Mouse (Mus musculus) forebrain, embryonic 16.5 days (tissue): ENCODE measurements at regions not wholly inside any gene's neighbourhood (a gene's known extent, or its start where the extent isn't known, plus 50 kb on each side); places are given as distances from the start of the nearest gene placed in this dataset.

Experiments used
- ATAC-seq: fragments of 200-750 bp; cut with Nextera tagmentation; 2 replicates; pipeline ENCODE4 v1.8.0; 2017; ENCODE audit warnings: mild to moderate bottlenecking, moderate library complexity
- H3K27ac ChIP-seq: fragments of 300-500 bp; sonication (generic); 2 replicates; pipeline ENCODE4 v1.5.1; 2014; ENCODE audit warnings: low read length, control low read depth
- H3K27me3 ChIP-seq: fragments of 300-500 bp; sonication (generic); replicated peaks from 2 replicates; pipeline ENCODE4 v1.6.1; 2014; ENCODE audit warnings: low read length; ENCODE audit not compliant: control insufficient read depth, insufficient read depth
- H3K36me3 ChIP-seq: fragments of 300-500 bp; sonication (generic); 2 replicates; pipeline ENCODE4 v1.6.1; 2014; ENCODE audit not compliant: control insufficient read depth, insufficient read depth
- H3K4me1 ChIP-seq: fragments of 300-500 bp; sonication (generic); replicated peaks from 2 replicates; pipeline ENCODE4 v1.6.1; 2014; ENCODE audit warnings: low read length; ENCODE audit not compliant: control insufficient read depth, insufficient read depth
- H3K4me2 ChIP-seq: fragments of 300-500 bp; sonication (generic); 2 replicates; pipeline ENCODE4 v1.6.1; 2014; ENCODE audit warnings: mild to moderate bottlenecking, low read length, control low read depth
- H3K4me3 ChIP-seq: fragments of 300-500 bp; sonication (generic); replicated peaks from 2 replicates; pipeline ENCODE4 v1.5.1; 2014; ENCODE audit warnings: mild to moderate bottlenecking, low read length, control low read depth
- H3K9ac ChIP-seq: fragments of 300-500 bp; sonication (generic); replicated peaks from 2 replicates; pipeline ENCODE4 v1.6.1; 2014; ENCODE audit warnings: low read depth, low read length, control low read depth
- H3K9me3 ChIP-seq: fragments of 300-500 bp; sonication (generic); 2 replicates; pipeline ENCODE4 v1.6.1; 2016; ENCODE audit warnings: low read length; ENCODE audit not compliant: control insufficient read depth
- WGBS: fragments of 180-500 bp; shearing (Covaris S2); extraction: QIAGEN DNeasy Blood & Tissue Kit; methylation state at CpG from one replicate; pipeline ENCODE4 v1.1.7; 2014; 5-methylcytosine and 5-hydroxymethylcytosine counted together

GRCm38 (mm10) chr13:31393421-31394215, 162.3 kb upstream of the Foxq1 start:
- Histone ChIP-seq H3K4me1 (no peaks in the 10 kb centered on the region), H3K27ac (no peak overlapping the region), H3K4me3 (no peak overlapping the region), H3K36me3 (no peaks in the 10 kb centered on the region), H3K9ac (no peak overlapping the region), H3K27me3 (no peaks in the 10 kb centered on the region), H3K9me3 (no peaks in the 10 kb centered on the region), H3K4me2 (no peak overlapping the region)
- WGBS, result 69% methylated on average over 4 of the region's 4 CpGs
- ATAC-seq, result no peak

GRCm38 (mm10) chr13:31396216-31396910, 159.6 kb upstream of the Foxq1 start:
- H3K4me1 ChIP-seq, result no peaks in the 10 kb centered on the region
- no peak overlapping the region for H3K27ac ChIP-seq

GRCm38 (mm10) chr13:31397246-31397645, 158.7 kb upstream of the Foxq1 start:
- H3K9me3 ChIP-seq, result no peaks in the 10 kb centered on the region
- 80% methylated on average over 10 of the region's 10 CpGs for WGBS
- no peaks in the 10 kb centered on the region for H3K4me1 ChIP-seq
- no peak overlapping the region for H3K4me2 ChIP-seq
- H3K27ac ChIP-seq, result no peak overlapping the region
- no peak overlapping the region for H3K9ac ChIP-seq
- no peak for ATAC-seq
- H3K27me3 ChIP-seq, result no peaks in the 10 kb centered on the region
- no peak overlapping the region for H3K4me3 ChIP-seq
- H3K36me3 ChIP-seq, result no peaks in the 10 kb centered on the region

More at GRCm38 (mm10) chr13:31396216-31396910, 159.6 kb upstream of the Foxq1 start:
- Histone ChIP-seq H3K4me2 (no peak overlapping the region), H3K9ac (no peak overlapping the region), H3K4me3 (no peak overlapping the region), H3K9me3 (no peaks in the 10 kb centered on the region), H3K36me3 (no peaks in the 10 kb centered on the region), H3K27me3 (no peaks in the 10 kb centered on the region)
- WGBS, result 86% methylated on average over 5 of the region's 5 CpGs
- no peak for ATAC-seq

- H3K9ac ChIP-seq, result no peak overlapping the region
- WGBS, result 100% methylated on average over 2 of the region's 2 CpGs
Observed at GRCm38 (mm10) chr13:31400401-31400800, 155.5 kb upstream of the Foxq1 start.

GRCm38 (mm10) chr13:31405312-31405711, 150.6 kb upstream of the Foxq1 start:
- H3K4me1 ChIP-seq, result peaks cover 14% of the 10 kb centered on the region
- H3K4me3 ChIP-seq, result no peak overlapping the region
- H3K27ac ChIP-seq, result no peak overlapping the region
- no peak overlapping the region for H3K4me2 ChIP-seq
- 89% methylated on average over 2 of the region's 2 CpGs for WGBS
- H3K9me3 ChIP-seq, result no peaks in the 10 kb centered on the region
- H3K9ac ChIP-seq, result no peak overlapping the region
- ATAC-seq, result no peak
- H3K27me3 ChIP-seq, result no peaks in the 10 kb centered on the region
- H3K36me3 ChIP-seq, result no peaks in the 10 kb centered on the region

More at GRCm38 (mm10) chr13:31400401-31400800, 155.5 kb upstream of the Foxq1 start:
- H3K9me3 ChIP-seq, result no peaks in the 10 kb centered on the region
- H3K36me3 ChIP-seq, result no peaks in the 10 kb centered on the region
- H3K4me2 ChIP-seq, result no peak overlapping the region
- no peaks in the 10 kb centered on the region for H3K27me3 ChIP-seq
- no peak overlapping the region for H3K27ac ChIP-seq
- no peak overlapping the region for H3K4me3 ChIP-seq
- H3K4me1 ChIP-seq, result no peaks in the 10 kb centered on the region
- no peak for ATAC-seq

- Histone ChIP-seq H3K36me3 (no peaks in the 10 kb centered on the region), H3K4me3 (peak overlapping the region; percentile 16; the same call in 1 of the 2 replicates), H3K27me3 (no peaks in the 10 kb centered on the region), H3K9me3 (no peaks in the 10 kb centered on the region), H3K27ac (peak overlapping the region; percentile 62), H3K4me1 (peaks cover 14% of the 10 kb centered on the region), H3K9ac (no peak overlapping the region), H3K4me2 (peak overlapping the region; percentile 41)
- peak; percentile 97 for ATAC-seq
- WGBS, result 12% methylated on average over 10 of the region's 10 CpGs
Observed at GRCm38 (mm10) chr13:31408439-31409122, 147.4 kb upstream of the Foxq1 start.

GRCm38 (mm10) chr13:31409123-31409513, 146.8 kb upstream of the Foxq1 start:
- ATAC-seq, result peak; percentile 62
- H3K27ac ChIP-seq, result 0 out of 2 replicates have a peak overlapping the region, but pooled peaks have one; percentile 8
- 27% methylated on average over 2 of the region's 2 CpGs for WGBS

GRCm38 (mm10) chr13:31421556-31421955, 134.4 kb upstream of the Foxq1 start:
- H3K4me2 ChIP-seq, result no peak overlapping the region
- H3K4me3 ChIP-seq, result no peak overlapping the region
- no peak for ATAC-seq
- H3K27ac ChIP-seq, result no peak overlapping the region
- no peak overlapping the region for H3K9ac ChIP-seq
- H3K4me1 ChIP-seq, result no peaks in the 10 kb centered on the region
- no peaks in the 10 kb centered on the region for H3K27me3 ChIP-seq
- 92% methylated on average over 5 of the region's 5 CpGs for WGBS
- no peaks in the 10 kb centered on the region for H3K9me3 ChIP-seq
- no peaks in the 10 kb centered on the region for H3K36me3 ChIP-seq

More at GRCm38 (mm10) chr13:31409123-31409513, 146.8 kb upstream of the Foxq1 start:
- Histone ChIP-seq H3K4me1 (peaks cover 14% of the 10 kb centered on the region), H3K9ac (no peak overlapping the region), H3K9me3 (no peaks in the 10 kb centered on the region), H3K36me3 (no peaks in the 10 kb centered on the region), H3K27me3 (no peaks in the 10 kb centered on the region), H3K4me3 (no peak overlapping the region), H3K4me2 (peak overlapping the region; percentile 41)

- ATAC-seq, result no peak
- Histone ChIP-seq H3K4me3 (no peak overlapping the region), H3K27me3 (no peaks in the 10 kb centered on the region), H3K4me2 (no peak overlapping the region), H3K9ac (no peak overlapping the region), H3K27ac (no peak overlapping the region), H3K36me3 (no peaks in the 10 kb centered on the region), H3K4me1 (no peaks in the 10 kb centered on the region), H3K9me3 (no peaks in the 10 kb centered on the region)
- WGBS, result 91% methylated on average over 3 of the region's 3 CpGs
Observed at GRCm38 (mm10) chr13:31423599-31423998, 132.3 kb upstream of the Foxq1 start.
